Mouse (Mus musculus) urinary bladder, postnatal 0 days (tissue): ENCODE measurements around the gene Mrgprg. TPM values are rescaled to one million over a fixed set of nuclear protein-coding genes. Genes with fewer than 3 reads are reported as not detected.

Experiments used
- microRNA-seq: library from miRNA; unstranded; fragments of <30 nt; microRNA quantifications from one replicate; pipeline ENCODE4, GENCODE M21; 2016
- polyA plus RNA-seq: library from polyadenylated mRNA; unstranded; fragments of >200 nt; fragmentation: Nextera tagmentation; extraction: Ambion mirVana; gene quantifications from 2 replicates; pipeline ENCODE4 v1.2.1, GENCODE M21; 2015

Gene Mrgprg
- polyA plus RNA-seq = not detected in 2 replicates

DNA sequence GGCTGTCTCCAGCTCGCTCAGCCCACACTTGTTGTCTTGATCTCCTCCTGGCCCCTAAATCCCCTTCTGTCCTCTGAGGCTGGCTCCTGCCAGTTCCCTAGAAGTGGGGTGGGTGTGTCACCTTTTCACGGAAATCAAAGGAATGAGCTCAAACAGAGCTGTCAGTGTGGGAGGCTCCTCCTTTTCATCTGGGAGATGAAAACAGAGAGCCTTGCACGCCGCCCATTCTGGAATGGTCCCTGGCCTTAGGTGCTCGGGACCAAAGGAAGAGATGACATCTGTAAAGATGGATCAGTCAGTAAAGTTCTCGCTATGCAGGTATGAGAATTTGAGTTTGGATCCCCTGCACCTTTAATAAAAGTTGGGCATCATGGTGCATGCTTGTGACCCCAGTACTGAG lies at the start of gene Mrgprg:
Mrgprg (minus strand) TSS at position 101 of the 400 bp plus-strand sequence.

DNA sequence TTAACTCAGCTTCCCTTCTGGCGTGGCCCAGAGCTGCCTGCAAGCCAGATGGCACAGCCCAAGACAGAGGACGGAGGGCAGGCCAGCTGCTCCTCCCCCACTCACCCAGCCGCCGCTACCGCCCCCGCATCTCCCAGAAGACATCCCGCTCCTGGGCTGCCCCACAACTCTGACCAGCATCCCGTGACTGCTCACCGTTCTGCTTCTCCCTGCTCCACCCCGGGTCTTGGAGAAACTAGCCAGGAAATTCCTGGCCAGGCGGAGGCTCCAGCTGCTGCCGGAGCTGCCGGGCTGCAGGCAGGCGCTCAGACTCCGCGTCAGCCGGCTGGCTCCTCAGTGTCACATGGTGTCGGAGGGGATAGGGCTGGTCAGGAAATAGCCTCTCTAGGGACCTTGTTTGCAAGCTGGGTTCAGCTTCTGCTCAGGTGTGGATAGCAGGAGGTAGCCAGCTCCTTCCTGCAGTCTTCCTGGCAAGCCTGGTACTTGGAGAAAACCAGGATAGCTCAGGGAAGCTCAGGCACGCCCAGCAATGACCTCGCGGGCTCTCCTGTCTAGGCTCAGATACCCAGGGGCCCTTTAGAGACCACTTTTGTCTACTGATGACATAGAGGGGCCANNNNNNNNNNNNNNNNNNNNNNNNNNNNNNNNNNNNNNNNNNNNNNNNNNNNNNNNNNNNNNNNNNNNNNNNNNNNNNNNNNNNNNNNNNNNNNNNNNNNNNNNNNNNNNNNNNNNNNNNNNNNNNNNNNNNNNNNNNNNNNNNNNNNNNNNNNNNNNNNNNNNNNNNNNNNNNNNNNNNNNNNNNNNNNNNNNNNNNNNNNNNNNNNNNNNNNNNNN lies 17.4 kb upstream of the Mrgprg start, which contains the start of gene Mrgpre:
Mrgpre (minus strand) TSS at position 505 of the 834 bp plus-strand sequence.

DNA sequence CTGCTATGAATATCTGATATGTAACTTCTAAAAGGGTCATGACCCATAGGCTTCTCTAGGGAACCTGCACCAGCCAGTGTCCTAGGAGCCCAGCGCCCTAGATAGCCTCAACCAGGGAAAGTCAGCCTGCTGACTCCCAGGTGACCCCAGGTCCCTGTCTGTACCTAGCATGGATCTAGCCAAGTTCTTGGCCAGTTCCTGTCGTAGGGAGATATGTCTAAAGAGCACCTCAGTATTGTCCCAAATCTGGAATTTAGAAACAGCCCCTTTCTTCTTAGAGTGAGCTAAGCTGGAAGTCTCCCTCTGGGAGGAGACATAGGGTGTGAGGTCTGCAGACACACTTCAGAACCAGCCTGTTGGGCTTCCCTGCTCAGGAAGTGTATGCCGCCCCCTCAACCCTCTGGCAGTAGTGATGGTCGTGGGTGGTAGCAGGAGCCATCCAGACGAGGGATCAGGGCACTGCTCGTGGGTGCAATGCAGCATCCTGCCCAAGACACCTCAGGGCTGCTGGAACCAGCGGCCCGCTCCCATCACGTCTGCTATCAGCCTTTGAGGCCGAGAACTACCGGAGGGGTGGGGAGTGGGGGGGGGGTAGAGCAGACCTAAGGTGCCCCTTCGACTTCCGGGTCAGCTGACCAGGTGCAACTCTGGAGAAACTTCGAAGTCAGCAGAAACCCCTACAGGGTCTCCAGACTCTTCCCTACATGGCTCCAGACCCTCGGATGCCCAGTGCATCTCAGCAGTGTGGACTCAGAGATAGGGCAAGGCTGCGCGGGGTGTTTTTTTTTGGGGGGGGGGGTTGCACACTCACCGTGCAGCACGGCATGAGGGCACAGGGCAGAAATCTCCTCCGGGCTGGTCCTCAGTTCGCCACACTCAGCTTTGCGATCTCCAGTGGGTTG lies 10.4 kb downstream of the Mrgprg start, which contains the start of gene Osbpl5:
Osbpl5 (minus strand) TSS at position 861 of the 902 bp plus-strand sequence.

Small RNA genes lying within 50 kb of the gene (microRNA-seq; reads per million reads assigned to microRNA genes)
- gene Gm22064 = not detected

Other genes starting within 250 kb of the Mrgprg start
- 123 and 128 TPM in 2 replicates for gene Nap1l4, start 217.9 kb downstream of the Mrgprg start, polyA plus RNA-seq
- gene Cars, start 166.9 kb downstream of the Mrgprg start, polyA plus RNA-seq = 49.1 and 50.7 TPM in 2 replicates
- 0.89 and 1.3 TPM in 2 replicates for gene Tnfrsf26, start 138.3 kb downstream of the Mrgprg start, polyA plus RNA-seq
- gene Tnfrsf22, start 117.3 kb downstream of the Mrgprg start, polyA plus RNA-seq = 10.9 and 14.1 TPM in 2 replicates
- gene Tnfrsf23, start 81.1 kb downstream of the Mrgprg start, polyA plus RNA-seq = 8.2 and 9.2 TPM in 2 replicates
- 43.1 and 44.2 TPM in 2 replicates for gene Osbpl5, start 10.0 kb downstream of the Mrgprg start, polyA plus RNA-seq
- gene Mrgpre, start 17.5 kb upstream of the Mrgprg start, polyA plus RNA-seq = 0.29 and 0.51 TPM in 2 replicates
- gene Nadsyn1, start 55.9 kb upstream of the Mrgprg start, polyA plus RNA-seq = 4.1 and 4.5 TPM in 2 replicates
- 38.4 and 63.1 TPM in 2 replicates for gene Dhcr7, start 56.2 kb upstream of the Mrgprg start, polyA plus RNA-seq
- not detected in 2 replicates for gene Gm498, start 99.8 kb upstream of the Mrgprg start, polyA plus RNA-seq
- 3.0 and 3.2 TPM in 2 replicates for gene Shank2, start 234.9 kb upstream of the Mrgprg start, polyA plus RNA-seq